Mouse (Mus musculus) regulatory T cell (primary cell): ENCODE measurements around the gene Myod1.

Experiments
- in situ Hi-C: fragments of 300-600 bp; cut with MboI, MseI; formaldehyde crosslinking; loops from one replicate; pipeline ENCODE4 v1.15.1; 2025; ENCODE audit warnings: high pct_unique_total_duplicates

Gene Myod1

DNA sequence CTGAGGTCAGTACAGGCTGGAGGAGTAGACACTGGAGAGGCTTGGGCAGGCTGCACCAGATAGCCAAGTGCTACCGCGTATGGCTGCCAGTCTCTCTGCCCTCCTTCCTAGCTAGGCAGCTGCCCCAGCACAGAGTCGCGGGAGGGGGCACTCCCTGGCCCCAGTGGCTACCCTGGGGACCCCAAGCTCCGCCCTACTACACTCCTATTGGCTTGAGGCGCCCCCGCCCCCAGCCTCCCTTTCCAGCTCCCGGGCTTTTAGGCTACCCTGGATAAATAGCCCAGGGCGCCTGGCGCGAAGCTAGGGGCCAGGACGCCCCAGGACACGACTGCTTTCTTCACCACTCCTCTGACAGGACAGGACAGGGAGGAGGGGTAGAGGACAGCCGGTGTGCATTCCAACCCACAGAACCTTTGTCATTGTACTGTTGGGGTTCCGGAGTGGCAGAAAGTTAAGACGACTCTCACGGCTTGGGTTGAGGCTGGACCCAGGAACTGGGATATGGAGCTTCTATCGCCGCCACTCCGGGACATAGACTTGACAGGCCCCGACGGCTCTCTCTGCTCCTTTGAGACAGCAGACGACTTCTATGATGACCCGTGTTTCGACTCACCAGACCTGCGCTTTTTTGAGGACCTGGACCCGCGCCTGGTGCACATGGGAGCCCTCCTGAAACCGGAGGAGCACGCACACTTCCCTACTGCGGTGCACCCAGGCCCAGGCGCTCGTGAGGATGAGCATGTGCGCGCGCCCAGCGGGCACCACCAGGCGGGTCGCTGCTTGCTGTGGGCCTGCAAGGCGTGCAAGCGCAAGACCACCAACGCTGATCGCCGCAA is at the start of gene Myod1:
Gene Myod1, plus strand, starts transcription at position 303 of the 836 bp plus-strand sequence.
- in situ Hi-C loops: no loop called here

DNA sequence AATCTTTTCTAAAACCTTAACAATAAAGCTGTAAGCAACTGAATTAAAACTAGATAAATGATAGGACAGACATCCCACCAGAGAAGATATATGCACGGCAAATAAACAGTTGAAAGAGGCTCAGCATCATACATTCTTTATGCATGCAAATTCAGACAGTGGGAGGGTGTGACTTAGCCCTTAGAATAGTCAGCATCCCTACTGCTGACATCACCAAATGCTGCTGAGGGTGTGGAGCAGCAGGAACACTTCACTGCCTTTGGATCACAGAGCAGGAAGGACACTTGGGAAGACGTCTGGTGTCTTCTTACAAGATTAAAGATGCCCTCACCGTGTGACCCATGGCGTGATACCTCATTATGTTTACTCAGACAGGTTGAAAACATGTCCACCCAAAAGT is 48.4 kb upstream of the Myod1 start:
- in situ Hi-C loops: no loop called here

DNA sequence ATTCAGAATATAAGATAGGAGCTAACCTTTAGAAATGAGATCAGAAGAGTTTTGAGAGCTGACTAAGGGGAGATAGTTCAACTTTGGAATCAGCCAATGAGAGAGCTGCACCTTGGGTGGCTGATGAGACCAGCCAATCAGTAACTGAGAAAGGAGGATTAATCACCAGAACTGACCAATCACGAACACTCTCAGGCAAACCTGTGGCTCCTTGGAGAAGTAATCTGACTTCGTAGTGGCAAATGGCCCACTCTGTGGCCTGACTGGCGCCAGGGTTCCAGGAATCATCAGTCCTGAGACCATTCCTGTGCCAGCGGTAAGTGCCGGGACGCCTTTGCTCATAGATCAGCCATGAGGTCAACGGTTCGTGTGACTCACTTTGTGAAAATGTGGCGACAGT is 38.9 kb upstream of the Myod1 start:
- in situ Hi-C loops: no loop called here

DNA sequence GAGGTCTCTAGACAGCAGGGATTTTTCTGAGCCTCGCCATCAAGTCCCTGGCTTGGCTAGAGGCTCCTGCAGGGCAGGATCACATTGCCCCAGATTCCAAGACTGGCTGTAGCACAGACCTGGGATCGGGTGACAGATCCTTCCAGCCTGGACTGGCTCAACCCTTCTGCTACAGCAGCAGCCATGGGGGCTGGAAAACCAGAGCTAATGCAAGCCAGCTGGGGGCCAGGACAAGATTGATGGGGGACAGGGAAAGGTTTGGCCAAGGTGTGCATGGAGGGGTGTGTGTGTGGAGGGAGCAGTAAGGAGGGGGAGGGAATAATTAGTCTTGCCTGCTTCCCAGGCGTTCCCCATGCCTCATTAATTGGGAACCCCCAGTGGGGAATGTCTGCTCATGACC is 36.5 kb upstream of the Myod1 start:
- in situ Hi-C loops: no loop called here

DNA sequence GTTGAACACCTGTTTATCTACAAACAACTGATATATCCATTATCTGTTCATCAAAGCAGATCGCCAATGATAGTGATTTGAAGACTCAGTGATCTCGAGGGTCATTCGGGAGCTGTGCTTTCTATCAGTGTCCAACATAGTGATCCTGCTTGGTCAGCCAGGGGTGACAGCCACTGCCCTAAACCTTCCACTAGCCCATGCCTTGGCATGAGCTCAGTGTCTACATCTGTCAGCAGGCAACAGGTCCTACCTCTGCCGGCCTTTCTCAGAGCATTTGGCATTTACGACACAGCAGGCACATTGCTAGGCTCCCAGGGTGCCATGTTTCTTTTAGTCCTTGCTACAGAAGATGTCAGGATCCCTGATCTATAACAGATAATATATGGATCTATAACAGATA is 36.0 kb upstream of the Myod1 start:
- in situ Hi-C loops: no loop called here

GRCm38 (mm10) chr7:46341471-46341870 is 34.8 kb upstream of the Myod1 start:
- in situ Hi-C loops: no loop called here

DNA sequence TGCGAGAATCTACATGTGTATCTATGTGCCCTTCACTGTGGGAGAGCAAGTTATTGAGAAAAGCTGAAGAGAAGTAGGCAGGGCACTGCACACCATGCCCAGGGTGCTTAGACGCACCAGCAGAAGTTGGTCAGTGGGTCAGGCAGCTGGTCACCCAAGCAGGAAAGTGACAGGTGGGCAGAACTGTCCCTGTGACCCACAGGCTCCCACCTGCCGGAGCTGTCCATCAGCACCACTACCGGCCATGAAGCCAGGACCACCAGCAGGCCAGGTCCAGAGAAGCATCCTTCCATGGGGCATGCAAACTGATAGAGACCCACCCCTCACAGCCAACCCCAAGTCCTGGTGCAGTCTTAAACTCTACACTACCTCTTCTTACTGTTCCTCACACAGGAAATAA is 28.6 kb upstream of the Myod1 start:
- in situ Hi-C loops: no loop called here

DNA sequence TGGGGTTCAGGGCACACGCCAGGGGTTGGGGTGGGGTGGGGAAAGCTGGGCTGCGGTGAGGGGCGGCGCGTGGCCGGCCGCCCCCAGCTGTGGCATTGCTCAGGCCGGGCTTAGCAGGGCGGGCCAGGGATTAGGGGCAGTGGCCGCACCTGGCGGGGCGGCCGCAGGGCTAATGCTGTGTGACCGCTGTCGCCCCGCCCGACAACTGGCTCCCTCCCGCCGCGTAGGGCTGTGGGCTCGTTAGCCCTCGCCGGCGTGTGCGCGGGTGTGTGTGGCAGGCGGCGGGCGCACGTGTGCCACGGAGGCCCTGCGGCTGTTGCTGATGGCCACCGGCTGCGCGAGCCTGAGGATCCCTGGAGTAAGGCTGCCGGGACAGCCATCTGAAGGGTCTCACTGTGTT is 27.5 kb upstream of the Myod1 start:
- in situ Hi-C loops: no loop called here

DNA sequence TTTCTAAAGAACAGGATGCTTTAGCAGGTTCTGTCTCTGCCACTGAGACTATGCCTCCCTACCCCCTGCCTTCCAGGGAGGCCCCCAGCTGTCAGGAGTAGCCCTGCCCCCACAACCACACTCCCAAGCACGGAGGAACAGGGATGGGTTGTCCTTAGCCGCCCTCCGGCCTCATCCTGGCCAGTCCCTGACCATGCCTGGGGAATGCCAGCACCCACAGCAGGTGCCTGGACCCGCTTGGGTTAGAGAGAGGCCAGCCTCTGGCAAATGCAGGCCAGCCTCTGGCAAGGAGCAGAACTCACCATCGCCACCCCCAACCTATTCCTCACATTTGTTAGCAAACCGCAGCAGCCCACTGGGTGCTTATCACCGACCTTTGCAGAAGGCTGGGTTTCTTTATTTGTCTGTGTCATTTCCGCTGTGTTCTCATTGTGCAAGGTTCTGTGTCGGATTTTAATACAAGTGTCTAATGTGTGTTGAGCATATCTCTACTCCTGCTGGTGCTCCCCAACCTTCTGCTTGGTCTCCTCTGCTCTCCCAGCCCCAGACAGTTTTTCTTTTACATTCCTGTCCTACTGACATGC is 26.1 kb upstream of the Myod1 start:
- in situ Hi-C loops: no loop called here

DNA sequence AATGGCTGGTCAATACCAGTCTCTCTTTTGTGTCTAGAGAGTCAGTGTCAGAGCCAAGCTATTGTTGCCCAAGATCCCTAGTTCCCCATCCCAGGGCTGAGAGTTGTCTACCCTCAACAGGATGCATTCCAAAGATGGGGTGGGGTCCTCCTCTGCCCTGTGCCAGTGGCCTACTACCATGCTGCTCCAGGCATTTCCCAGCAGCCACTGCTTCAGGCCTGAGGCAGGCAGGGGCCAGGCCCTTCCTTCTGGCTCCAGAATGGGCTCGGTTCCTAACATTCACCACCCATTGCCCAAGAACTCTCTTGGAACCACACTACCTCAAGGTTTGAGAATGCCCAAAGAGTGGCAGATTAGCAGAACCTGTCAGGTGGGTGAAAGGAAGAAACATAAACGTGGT is 23.5 kb upstream of the Myod1 start:
- in situ Hi-C loops: no loop called here

DNA sequence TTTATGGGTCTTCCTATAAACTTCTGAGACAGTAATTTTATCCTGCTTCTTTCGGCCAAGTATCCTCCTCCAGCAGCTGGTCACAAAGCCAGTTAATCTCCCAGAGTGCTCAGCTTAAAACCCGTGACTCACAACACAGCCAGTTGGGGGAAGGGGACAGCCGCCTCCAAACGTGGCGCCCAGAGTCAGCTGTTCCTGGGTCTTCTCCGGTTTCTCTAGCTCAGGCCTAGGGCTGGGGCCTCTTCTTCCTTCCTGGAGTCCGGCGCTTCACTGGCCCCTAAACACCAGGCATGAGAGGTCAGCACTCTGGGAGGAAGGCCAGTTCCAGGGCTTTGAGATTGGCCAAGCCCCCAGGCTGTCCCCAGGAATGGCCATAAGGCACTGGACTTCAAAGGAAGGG is 23.1 kb upstream of the Myod1 start:
- in situ Hi-C loops: no loop called here

DNA sequence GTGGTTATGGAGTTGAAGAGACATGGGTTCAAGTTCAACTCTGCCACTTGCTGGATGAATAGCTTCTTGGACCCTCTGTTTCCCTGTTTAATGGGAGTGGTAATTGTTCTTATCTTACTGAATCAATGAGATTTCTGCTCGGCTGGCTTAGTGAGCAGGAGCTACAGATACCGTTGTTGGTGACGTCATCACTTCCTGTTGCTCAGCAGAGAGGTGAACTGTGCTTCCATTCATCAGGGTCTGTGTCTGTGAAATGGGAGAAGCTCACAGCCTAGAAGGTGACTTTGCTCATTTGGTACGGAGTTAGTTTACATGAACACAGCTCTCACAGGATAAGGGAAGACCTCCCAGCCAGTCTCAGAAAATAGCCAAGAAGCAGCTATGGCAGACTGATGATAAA is 22.4 kb upstream of the Myod1 start:
- in situ Hi-C loops: no loop called here

- in situ Hi-C loops: no loop called here
Measured at GRCm38 (mm10) chr7:46361776-46362175, 14.5 kb upstream of the Myod1 start.

DNA sequence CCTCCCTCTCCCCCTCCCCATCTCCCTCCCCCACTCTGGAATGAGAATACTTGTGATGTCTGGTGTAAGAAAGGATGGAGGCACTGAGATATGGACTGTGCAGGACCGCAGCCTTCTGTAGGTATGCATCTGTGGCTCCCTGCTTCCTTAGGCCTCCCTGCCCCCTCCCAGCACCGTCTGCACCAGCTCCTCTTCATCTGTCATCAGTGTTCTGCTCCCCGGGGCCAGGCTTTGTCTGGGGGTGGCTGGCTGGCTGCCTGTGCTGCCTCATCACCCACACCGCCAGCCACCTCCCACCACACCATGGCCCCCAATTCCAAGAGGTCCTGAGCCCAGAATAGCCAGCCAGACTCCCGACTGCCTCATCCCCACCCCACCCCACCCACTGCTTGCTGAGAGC is 12.1 kb upstream of the Myod1 start:
- in situ Hi-C loops: no loop called here

DNA sequence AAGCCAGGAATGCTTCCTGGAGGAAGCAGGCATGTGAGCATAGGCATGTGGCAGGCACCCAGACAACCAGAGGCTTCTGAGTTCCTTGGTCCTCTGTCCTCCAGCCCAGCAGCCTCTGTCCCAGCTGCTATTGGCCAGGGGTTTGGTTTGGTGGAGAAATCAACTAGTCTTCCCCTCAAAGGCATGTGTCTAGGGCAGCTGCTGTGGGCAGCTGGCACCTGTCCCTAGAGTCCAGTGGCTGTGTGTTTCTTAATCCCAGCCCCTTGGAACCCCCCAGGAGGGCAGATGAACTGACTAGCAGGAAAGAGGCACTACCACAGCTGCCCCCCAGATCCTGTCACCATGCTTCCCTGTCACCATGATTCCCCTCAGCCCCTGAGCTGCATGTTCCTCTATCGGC is 10.5 kb upstream of the Myod1 start:
- in situ Hi-C loops: no loop called here

DNA sequence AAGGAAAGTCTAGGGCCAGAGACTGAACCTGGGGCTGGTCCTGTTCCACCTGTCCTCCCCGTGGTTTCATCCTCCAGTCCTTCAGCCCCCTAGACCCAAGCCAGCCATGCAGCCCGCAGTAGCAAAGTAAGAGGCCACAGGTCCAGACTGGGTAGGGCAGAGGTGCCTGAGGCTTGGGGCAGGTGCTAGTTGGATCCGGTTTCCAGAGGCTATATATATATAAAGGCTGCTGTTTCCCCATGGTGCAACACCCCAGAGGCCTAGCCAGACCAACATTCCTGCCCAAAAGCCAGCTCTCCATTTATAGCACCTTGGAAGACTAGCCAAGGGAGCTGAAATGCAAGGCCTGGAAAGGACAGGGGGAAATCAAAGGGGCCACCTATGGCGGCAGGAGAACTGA is 5.2 kb upstream of the Myod1 start:
- in situ Hi-C loops: no loop called here

DNA sequence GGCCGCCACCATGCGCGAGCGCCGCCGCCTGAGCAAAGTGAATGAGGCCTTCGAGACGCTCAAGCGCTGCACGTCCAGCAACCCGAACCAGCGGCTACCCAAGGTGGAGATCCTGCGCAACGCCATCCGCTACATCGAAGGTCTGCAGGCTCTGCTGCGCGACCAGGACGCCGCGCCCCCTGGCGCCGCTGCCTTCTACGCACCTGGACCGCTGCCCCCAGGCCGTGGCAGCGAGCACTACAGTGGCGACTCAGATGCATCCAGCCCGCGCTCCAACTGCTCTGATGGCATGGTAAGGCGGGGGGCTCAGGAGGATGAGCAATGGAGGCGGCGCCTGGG is 703 bp downstream of the Myod1 start:
- in situ Hi-C loops: no loop called here

- in situ Hi-C loops: no loop called here
Measured at GRCm38 (mm10) chr7:46378123-46378522, 1.8 kb downstream of the Myod1 start.

GRCm38 (mm10) chr7:46378983-46379382 is 2.7 kb downstream of the Myod1 start:
- in situ Hi-C loops: no loop called here

DNA sequence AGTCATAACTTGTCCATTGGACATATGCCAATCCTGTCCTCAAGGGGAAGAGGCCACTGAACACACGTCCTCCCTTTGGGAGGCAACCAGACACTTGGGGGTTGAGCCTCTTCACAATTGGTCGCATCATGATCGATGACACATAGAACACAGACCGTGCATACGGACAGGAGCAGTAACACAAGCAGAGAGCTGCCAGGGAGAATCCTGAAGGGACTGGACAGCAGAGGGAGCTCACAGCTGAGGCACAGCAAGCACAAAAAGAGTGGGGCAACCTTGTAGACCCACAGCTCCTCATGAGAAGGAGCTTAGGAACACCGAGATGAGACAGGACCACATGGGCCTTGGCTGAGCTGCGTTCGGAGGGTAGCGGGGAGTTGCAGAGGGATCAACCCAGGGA is 4.4 kb downstream of the Myod1 start:
- in situ Hi-C loops: no loop called here

DNA sequence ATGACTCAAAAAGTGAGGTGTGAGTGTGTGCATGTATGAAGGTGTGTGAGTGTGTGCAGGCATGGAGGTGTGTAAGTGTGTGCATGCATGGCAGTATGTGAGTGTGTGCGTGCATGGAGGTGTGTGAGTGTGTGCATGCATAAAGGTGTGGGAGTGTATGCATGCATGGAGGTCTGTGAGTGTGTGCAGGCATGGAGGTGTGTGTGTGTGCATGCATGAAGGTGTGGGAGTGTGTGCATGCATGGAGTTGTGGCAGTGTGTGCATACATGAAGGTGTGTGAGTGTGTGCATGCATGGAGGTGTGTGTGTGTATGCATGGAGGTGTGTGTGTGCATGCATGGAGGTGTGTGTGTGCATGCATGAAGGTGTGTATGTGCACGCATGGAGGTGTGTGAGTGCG is 11.2 kb downstream of the Myod1 start:
- in situ Hi-C loops: no loop called here

DNA sequence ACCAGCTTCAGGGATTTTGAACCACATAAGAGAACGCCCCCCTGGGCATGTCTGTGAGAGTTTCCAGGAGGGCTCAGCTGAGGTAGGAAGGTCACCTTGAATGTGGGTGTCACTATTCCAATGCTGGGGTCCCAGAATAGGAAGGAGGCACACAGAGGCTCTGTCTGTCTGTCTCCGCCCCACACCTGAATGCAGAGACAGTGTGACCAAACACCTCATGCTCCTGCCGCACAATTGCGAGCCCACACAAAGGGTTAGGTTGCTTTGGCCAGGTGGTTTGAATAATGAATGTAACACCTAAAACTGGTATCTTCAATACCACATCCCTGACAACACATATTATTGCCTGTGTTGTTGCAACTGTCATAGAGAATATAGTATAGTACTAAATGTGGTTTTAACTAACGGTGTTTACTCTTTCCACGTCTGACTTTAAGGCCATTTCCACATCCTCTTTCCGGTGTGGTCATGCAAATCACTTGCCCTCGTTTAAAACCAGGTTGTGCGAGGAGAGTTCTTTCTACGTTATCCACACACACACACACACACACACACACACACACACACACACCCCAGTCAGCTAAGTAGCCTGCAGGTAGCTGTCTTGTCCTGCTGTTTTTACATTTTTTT is 13.3 kb downstream of the Myod1 start:
- in situ Hi-C loops: loop anchor here (5.0 kb wide), 1 partner anchor 218 kb away; no protein-coding TSS in a partner anchor

- in situ Hi-C loops: loop anchor here (5.0 kb wide), 1 partner anchor 217 kb away; no protein-coding TSS in a partner anchor
Measured at GRCm38 (mm10) chr7:46390226-46390625, 14.0 kb downstream of the Myod1 start.
